Mouse (Mus musculus) hindbrain, embryonic 14.5 days (tissue): Measurements from ENCODE around the gene Gm38655. TPM values are rescaled to one million over a fixed set of nuclear protein-coding genes. Genes with fewer than 3 reads are reported as not detected.
"Not testable (repeated sequence)": the region's sequence is repeated elsewhere in the genome, so short reads cannot be mapped to it uniquely, and the experiment has no call there.

ENCODE experiments used
- ATAC-seq: fragments of 200-750 bp; cut with Nextera tagmentation; 2 replicates; pipeline ENCODE4 v1.8.0; 2017; ENCODE audit warnings: moderate number of reproducible peaks, mild to moderate bottlenecking, moderate TSS enrichment, moderate library complexity; ENCODE audit not compliant: low FRiP score
- DNase-seq: peaks from one replicate; pipeline ENCODE4 v3.0.0-alpha.2; 2015; ENCODE audit warnings: low spot score
- H3K27ac ChIP-seq: fragments of 300-500 bp; sonication (generic); 2 replicates; pipeline ENCODE4 v1.5.1; 2014; ENCODE audit warnings: mild to moderate bottlenecking, moderate library complexity
- H3K27me3 ChIP-seq: fragments of 300-500 bp; sonication (generic); 2 replicates; pipeline ENCODE4 v1.6.1; 2014; ENCODE audit warnings: mild to moderate bottlenecking, low read length, mixed read lengths; ENCODE audit not compliant: control insufficient read depth, insufficient read depth
- H3K36me3 ChIP-seq: fragments of 300-500 bp; sonication (generic); replicated peaks from 2 replicates; pipeline ENCODE4 v1.6.1; 2014; ENCODE audit not compliant: control insufficient read depth, insufficient read depth
- H3K4me1 ChIP-seq: fragments of 300-500 bp; sonication (generic); replicated peaks from 2 replicates; pipeline ENCODE4 v1.6.1; 2014; ENCODE audit warnings: antibody characterized with exemption, low read length, mixed read lengths; ENCODE audit not compliant: control insufficient read depth, insufficient read depth
- H3K4me2 ChIP-seq: fragments of 300-500 bp; sonication (generic); replicated peaks from 2 replicates; pipeline ENCODE4 v1.6.1; 2014; ENCODE audit warnings: mild to moderate bottlenecking, moderate library complexity
- H3K4me3 ChIP-seq: fragments of 300-500 bp; sonication (generic); replicated peaks from 2 replicates; pipeline ENCODE4 v1.5.1; 2014; ENCODE audit warnings: mild to moderate bottlenecking, low read length
- H3K9ac ChIP-seq: fragments of 300-500 bp; sonication (generic); 2 replicates; pipeline ENCODE4 v1.6.1; 2014
- H3K9me3 ChIP-seq: fragments of 300-500 bp; sonication (generic); 2 replicates; pipeline ENCODE4 v1.6.1; 2016; ENCODE audit warnings: low read length; ENCODE audit not compliant: control insufficient read depth
- WGBS: fragments of 180-500 bp; shearing (Covaris S2); extraction: QIAGEN DNeasy Blood & Tissue Kit; methylation state at CpG from one replicate; pipeline ENCODE4 v1.1.7; 2014; 5-methylcytosine and 5-hydroxymethylcytosine counted together
- polyA plus RNA-seq: library from polyadenylated mRNA; unstranded; fragments of >200 nt; fragmentation: Nextera tagmentation; extraction: Ambion mirVana; gene quantifications from 2 replicates; pipeline ENCODE4 v1.2.1, GENCODE M21; 2014

Gm38655 gene
- polyA plus RNA-seq, 1 experiment from 2014 or later = not detected

DNA sequence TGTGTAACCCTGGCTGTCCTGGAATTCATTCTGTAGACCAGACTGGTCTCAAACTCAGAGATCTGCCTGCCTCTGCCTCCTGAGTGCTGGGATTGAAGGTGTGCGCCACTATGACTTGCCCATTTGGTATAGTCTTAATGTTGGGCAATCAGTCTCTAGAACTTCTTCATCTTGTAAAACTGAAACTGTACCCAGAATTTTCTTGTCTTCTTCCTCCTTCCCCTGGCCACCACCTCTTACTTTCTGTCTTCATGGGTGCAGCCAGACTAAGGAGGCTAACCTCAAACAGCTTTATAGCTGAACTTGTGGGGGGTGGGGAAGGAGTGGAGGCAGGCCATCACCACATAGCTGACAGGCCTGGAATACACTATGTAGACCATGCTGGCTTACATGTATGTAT is 36.5 kb downstream of the Gm38655 start:
- Histone ChIP-seq H3K4me1 (peaks cover 6% of the 10 kb centered on the region), H3K36me3 (0 out of 2 replicates have a peak, but pooled peaks cover 15% of the 10 kb centered on the region), H3K4me2 (no peak overlapping the region), H3K4me3 (no peak overlapping the region), H3K27me3 (no peaks in the 10 kb centered on the region), H3K9ac (no peak overlapping the region), H3K9me3 (no peaks in the 10 kb centered on the region), H3K27ac (no peak overlapping the region)
- 100% methylated on average over 1 of the region's 1 CpGs for WGBS
- ATAC-seq = no peak
- DNase-seq = no peak

DNA sequence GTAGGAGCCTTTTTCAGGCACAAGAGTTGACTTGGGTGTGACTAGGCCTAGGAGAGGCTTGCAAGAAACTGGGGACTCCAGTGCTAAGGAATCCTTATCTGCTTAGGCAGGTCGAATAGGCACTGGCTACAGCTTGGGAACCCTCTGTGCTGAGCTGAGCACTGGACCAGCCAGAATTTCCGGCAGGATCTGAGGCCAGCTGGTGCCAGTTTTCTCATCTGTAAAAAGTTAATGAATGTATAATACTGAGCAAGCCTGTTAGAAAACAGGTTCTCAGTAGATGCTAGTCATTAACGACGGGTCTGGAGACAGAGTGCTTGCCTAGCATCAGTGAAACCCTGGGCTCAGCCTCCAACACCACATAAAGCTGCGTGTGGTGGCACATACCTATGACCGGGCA is 39.6 kb downstream of the Gm38655 start:
- Histone ChIP-seq H3K9me3 (no peaks in the 10 kb centered on the region), H3K4me2 (no peak overlapping the region), H3K27me3 (no peaks in the 10 kb centered on the region), H3K27ac (no peak overlapping the region), H3K9ac (no peak overlapping the region), H3K36me3 (0 out of 2 replicates have a peak, but pooled peaks cover 15% of the 10 kb centered on the region), H3K4me3 (no peak overlapping the region), H3K4me1 (peaks cover 7% of the 10 kb centered on the region)
- 92% methylated on average over 6 of the region's 6 CpGs for WGBS
- ATAC-seq (no peak), DNase-seq (no peak)

DNA sequence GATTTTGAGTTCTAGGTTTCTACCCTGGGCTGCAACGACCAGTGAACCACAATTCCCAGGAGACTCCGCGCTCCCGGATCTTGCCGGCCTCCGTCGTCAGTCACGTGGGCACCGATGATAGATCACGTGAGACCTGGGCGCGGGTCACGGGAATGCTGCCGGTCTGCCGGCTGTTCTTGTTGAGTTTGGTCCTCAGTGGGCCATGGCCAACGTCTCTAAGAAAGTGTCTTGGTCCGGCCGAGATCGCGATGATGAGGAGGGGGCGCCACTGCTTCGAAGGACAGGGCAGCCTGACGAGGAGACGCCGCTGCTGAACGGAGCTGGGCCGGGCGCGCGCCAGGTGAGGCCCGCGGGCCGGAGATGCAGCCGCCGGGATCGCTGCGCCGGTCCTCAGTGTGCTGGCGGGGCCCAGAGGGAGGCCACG is 42.0 kb downstream of the Gm38655 start, which contains the start of gene Clcn7:
Gene Clcn7 (plus strand): TSS at position 117 of the 424 bp plus-strand sequence.
- ATAC-seq (peak; percentile 89), DNase-seq (peak; percentile 96)
- Histone ChIP-seq H3K4me1 (peaks cover 7% of the 10 kb centered on the region), H3K9ac (peak within 1 kb of the TSS; percentile 77), H3K9me3 (no peaks in the 10 kb centered on the region), H3K27me3 (no peaks in the 10 kb centered on the region), H3K36me3 (0 out of 2 replicates have a peak, but pooled peaks cover 9% of the 10 kb centered on the region), H3K4me3 (peak within 1 kb of the TSS; percentile 84), H3K4me2 (peak within 1 kb of the TSS; percentile 73), H3K27ac (0 out of 2 replicates have a peak within 1 kb of the TSS, but pooled peaks have one; percentile 55)
- under 1% methylated on average over 40 of the region's 40 CpGs for WGBS

DNA sequence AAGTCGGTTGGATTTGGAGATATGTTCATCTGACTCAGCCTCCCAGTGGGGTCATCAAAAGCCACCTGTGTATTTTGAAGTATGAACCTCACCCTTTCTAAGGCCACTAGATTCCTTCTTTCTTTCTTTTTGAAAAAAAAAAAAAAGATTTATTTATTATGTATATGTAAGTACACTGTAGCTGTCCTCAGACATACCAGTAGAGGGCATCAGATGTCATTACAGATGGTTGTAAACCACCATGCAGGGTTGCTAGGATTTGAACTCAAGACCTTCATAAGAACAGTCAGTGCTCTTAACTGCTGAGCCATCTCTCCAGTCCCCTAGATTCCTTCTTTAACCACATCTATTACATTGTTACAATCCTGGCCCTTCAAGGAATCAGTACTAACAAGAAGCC is 45.2 kb downstream of the Gm38655 start:
- DNase-seq (no peak), ATAC-seq (no peak)
- WGBS = 85% methylated on average over 1 of the region's 1 CpGs
- Histone ChIP-seq H3K9me3 (no peaks in the 10 kb centered on the region), H3K9ac (no peak overlapping the region), H3K4me1 (peaks cover 7% of the 10 kb centered on the region), H3K27me3 (no peaks in the 10 kb centered on the region), H3K36me3 (no peaks in the 10 kb centered on the region), H3K4me3 (no peak overlapping the region), H3K4me2 (no peak overlapping the region), H3K27ac (no peak overlapping the region)

DNA sequence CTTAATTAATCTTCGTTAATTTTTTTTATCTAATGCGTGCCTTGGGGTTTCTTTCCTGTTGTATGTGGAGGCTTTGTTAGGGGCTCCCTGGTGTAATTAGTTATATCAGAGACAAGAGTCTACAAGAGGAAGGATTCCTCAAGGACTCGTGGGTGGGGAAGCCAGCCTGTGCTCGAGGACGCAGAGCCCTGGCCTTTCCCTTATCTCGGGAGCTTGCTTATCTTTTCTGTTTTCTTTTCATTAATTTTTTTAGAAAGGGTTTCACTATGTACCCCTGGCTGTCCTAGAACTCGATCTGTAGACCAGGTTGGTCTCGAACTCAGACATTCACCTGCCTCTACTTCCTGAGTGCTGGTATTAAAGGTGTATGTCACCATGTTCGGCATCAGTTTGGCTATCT is 47.6 kb downstream of the Gm38655 start:
- no peaks in the 10 kb centered on the region for H3K9me3 ChIP-seq
- no peaks in the 10 kb centered on the region for H3K4me1 ChIP-seq
- no peak for DNase-seq
- H3K4me2 ChIP-seq = no peak overlapping the region
- no peak for ATAC-seq
- H3K4me3 ChIP-seq = no peak overlapping the region
- H3K27ac ChIP-seq = no peak overlapping the region
- H3K36me3 ChIP-seq = no peaks in the 10 kb centered on the region
- WGBS = 78% methylated on average over 9 of the region's 9 CpGs
- no peak overlapping the region for H3K9ac ChIP-seq
- no peaks in the 10 kb centered on the region for H3K27me3 ChIP-seq

DNA sequence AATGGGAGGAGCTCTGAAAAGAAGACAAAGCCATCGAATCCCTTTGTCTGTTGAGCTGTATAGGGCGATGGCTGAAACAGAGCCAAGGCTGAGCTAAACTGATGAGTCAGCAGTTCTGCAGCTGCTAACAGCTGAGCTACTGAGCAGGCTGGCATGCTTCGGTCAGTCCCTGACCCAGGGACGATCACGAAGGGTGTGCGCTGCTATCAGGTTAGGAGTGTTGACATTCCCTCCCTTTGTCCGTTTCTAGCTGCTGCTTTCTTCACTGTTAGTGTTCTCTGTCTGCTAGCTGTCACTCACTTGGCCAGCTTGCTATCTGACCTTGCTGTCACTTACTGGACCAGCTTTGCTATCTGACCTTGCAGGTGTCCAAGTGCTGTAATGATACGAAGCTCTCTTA is 48.2 kb downstream of the Gm38655 start:
- no peak overlapping the region for H3K4me3 ChIP-seq
- ATAC-seq (no peak), DNase-seq (peak; percentile 28)
- no peaks in the 10 kb centered on the region for H3K4me1 ChIP-seq
- H3K27me3 ChIP-seq = no peaks in the 10 kb centered on the region
- WGBS = 49% methylated on average over 8 of the region's 8 CpGs
- no peak overlapping the region for H3K9ac ChIP-seq
- H3K9me3 ChIP-seq = no peaks in the 10 kb centered on the region
- no peak overlapping the region for H3K27ac ChIP-seq
- no peak overlapping the region for H3K4me2 ChIP-seq
- H3K36me3 ChIP-seq = no peaks in the 10 kb centered on the region

DNA sequence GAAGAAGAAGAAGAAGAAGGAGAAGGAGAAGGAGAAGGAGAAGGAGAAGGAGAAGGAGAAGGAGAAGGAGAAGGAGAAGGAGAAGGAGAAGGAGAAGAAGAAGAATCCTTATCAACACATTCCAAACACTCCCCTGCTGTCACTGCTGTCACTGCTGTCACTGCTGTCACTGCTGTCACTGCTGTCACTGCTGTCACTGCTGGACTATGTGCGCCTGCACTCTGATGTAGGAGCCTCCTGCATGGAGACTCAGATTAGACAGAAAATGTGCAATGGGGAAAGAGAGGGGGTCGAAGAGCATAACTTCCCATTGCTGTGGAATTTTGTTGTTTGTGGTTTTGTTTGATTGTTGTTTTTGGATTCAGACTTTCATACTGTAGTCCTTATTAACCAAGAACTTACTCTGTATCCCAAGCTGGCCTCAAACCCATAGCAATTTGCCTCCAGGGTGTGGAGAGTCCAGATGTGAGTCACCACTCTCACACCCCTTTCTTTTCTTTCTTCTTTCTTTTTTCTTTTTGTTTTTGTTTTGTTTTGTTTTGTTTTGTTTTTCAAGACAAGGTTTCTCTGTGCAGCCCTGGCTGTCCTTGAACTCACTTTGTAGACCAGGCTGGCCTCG is 49.7 kb downstream of the Gm38655 start:
- not testable (repeated sequence) for H3K9me3 ChIP-seq, H3K4me3 ChIP-seq, H3K27me3 ChIP-seq, H3K4me2 ChIP-seq, DNase-seq, H3K4me1 ChIP-seq, H3K27ac ChIP-seq, H3K9ac ChIP-seq, ATAC-seq, H3K36me3 ChIP-seq
- WGBS = 79% methylated on average over 3 of the region's 3 CpGs

DNA sequence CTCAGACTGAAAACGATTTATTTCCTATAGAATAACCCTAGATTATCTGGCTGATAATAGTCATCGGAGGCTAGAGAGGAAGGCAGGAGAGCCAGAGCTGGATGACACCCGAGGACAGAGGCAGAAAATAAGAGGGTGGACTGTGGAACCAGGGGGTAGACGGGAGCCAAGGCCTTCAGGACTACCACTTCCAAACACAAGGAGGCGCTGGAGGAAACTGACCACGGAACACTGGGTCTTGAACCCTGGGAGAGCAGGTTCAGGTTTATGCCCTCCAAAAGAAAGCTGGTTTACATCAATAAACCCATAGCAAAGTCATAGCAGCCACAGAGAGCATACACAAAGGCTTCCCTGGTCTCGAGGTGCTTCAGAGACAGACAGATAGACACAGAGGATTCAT is 51.3 kb downstream of the Gm38655 start:
- Histone ChIP-seq H3K36me3 (no peaks in the 10 kb centered on the region), H3K27ac (no peak overlapping the region), H3K27me3 (peaks cover 4% of the 10 kb centered on the region; the same call in 1 of the 2 replicates), H3K4me2 (no peak overlapping the region), H3K9me3 (no peaks in the 10 kb centered on the region), H3K9ac (no peak overlapping the region), H3K4me3 (no peak overlapping the region), H3K4me1 (no peaks in the 10 kb centered on the region)
- DNase-seq = no peak
- 30% methylated on average over 7 of the region's 7 CpGs for WGBS
- no peak for ATAC-seq
